Mouse (Mus musculus): ENCODE data around the gene Ddx28.

Ddx28 gene

DNA sequence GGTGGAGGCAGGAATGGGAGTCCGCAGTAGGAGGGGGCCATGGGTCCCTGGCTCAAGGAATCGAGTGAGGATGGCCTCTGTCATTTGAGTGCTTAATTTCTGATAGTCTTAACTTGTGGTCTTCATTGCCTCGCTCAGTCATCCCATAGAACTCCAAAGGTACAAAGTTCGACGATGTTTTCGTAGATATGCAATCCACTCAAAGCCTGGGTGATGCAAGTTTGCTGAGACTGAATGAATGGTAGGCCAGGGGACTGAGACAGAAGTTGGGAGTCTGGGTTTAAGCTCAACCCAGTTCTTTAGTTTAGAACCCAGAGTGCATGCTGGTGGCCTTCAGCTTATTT is at the start of gene Ddx28:
Ddx28 (minus strand) TSS at position 240 of the 344 bp plus-strand sequence.
- no peak for DNase-seq (ENCODE audit: low read depth, low spot score)

DNA sequence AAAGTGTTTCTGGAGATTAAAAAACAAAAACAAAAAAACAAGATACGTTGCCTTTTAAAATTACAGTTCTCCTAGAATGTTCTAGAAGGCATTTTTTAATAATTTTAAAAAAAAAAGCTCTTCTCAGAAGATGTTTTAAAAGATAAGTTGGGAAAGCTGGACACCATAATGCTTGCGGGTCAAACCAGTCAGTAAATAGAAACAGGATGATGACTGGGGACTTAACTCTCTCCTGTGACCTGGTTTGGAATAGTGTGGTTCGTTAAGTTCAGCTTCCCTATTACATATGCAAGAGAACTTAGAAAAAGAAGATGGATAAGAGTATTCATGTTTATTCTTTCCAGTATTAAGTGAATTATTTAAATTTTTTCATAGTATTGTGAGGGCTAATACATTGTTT is 48.8 kb upstream of the Ddx28 start:
- no peak for DNase-seq (ENCODE audit: low read depth, low spot score)

DNA sequence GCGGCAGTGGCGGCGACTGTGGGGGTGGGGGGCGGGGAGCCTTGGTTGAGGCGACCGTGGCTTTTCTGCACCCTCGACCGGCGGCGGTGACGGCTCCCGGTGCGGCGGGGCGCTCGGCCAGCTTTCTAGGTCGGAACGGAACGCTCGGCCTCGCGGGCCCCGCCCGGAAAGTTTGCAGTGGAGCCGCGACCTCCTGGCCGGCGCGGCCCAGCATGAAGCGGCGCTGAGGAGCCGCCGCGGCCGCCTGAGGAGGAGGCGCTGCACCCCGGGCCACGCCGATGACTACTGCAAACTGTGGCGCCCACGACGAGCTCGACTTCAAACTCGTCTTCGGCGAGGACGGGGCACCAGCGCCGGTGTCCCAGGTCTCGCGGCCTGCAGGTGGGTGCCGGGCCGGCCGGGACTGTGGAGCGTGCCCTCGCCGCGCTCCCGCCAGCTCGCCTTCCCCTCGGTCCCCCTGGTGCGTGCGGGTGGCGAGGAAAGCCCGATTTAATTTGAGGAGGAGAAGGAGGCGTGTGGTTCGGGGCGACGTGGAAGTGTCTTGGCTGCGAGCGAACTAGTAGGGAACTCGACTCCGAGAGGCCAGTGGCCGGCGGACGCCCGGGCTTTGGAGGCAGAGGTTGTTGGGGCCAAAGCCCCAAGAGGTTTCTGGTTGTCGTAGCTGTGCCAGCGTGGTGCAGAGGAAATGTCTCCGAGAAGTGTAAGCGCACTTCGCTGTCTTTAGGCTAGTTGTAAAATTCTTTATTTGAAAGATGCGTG is 48.1 kb upstream of the Ddx28 start:
- DNase-seq (ENCODE audit: low read depth, low spot score), result peak; percentile 71

DNA sequence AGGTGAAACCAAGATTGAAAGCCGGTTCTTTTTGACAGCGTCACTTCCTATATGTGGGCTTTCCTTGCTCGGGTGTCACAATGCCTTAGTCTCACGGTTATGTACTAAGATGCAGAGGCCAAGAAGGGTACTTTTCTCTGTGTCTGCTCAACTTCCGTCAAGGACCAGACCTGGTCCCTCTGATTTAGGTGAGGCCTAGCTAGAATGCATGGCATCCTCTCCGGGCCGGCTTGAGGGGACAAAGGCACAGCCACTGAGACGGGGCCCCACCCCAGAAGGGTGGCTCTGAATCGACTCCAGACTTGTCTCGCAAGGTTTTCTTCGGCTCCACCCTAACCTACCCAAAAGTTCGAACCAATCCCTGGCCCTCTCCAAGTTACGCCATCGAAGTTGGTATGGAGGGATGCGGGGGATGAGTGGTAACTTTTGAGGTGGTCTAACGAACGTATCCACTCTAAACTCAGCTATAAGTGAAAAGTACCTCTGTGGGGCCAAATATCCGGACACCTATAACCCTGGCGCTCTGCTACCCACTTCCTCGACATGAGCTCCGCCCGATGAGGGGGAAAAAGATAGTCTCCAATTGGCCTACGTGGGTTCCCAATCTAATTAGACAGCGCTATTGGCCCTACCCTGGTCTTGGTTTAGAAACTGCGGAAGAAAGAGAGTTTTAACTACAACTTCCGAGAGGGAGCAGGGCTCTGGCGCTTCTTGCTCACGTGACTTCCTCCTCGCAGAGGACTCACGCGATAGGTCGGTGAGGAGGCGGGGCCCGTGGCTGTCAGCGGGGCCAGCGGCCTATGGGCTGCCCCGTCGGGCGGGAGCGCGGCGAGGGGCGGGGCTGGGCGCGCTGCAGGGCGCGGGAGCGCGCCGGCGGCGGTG is 47.3 kb upstream of the Ddx28 start, which contains the start of gene Nfatc3:
Nfatc3 (plus strand) TSS at position 110 of the 882 bp plus-strand sequence.
- DNase-seq (ENCODE audit: low read depth, low spot score), result peak; percentile 97

DNA sequence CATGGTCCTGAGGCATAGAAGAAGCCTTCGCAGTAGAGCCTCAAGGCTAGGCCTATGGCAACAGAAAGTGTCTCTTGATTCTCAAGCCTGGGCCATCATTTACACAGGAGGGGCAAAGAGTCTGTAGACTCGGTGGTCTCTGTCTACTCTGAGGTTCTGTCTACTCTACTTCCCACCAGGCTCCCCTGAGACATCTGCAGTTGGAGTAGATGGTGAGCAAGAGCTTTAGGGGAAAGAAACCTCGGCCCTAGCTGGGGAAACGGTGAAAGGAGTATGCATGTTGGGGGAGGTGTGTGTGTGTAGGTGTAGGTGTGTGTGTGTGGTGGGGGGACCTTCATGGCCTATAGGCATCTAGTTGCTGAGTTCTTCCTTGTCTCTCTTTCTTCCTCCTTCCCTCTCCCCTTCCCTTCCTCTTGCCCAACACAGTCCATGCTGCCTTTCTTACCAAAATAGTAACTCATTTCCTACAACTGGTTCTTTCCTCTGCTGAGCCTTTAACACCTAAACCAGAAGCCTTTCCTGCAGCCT is 44.8 kb upstream of the Ddx28 start:
- no peak for DNase-seq (ENCODE audit: low read depth, low spot score)

DNA sequence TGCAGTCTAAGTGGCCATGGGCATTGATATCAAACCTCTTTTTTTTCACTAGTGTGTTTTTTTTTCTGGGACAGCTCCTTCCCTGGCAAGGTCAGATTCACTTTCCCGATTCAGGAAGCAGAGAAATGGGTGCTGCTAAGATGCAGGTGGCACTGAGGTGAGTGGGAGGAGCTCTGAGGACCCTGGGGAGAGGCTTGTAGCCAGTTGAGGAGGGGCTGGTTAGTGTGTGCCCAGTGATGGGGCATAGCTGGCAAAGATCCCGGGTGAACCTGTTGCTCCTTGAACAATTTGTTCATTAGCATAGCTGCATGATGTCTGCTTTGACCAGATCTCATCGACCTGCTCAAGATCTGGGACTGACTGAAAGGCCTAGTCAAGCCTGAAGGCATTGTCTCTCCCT is 43.4 kb upstream of the Ddx28 start:
- no peak for DNase-seq (ENCODE audit: low read depth, low spot score)

DNA sequence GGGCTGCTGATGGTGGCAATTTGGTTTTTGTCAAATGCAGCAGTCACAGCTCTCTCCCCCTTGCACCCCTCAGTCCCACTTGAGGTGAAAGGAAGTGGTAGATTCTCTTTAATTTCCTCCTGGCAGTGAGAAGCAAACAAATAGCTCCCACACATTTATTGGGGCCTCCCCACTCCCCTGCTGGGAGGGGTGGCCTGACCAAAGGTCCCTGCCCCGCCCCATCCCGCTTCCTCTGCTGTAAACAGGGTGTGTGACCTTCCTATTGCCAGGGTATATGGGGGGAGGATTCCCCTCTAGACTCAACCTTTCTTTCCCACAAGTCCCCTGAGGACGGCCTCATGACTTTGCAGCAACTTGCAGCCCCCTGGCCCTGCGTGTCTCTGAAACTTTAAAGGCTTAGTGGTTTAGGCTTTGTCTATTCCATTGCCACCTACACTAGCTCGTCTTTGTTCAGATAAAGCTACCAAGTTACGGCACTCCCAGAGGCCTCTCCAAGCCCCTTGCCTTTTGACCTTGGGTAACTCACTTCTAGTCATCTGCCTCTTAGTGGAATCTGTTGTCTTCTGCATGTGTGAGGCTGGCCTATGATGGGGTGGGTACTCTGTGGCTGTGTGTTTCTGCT is 42.6 kb upstream of the Ddx28 start:
- no peak for DNase-seq (ENCODE audit: low read depth, low spot score)

DNA sequence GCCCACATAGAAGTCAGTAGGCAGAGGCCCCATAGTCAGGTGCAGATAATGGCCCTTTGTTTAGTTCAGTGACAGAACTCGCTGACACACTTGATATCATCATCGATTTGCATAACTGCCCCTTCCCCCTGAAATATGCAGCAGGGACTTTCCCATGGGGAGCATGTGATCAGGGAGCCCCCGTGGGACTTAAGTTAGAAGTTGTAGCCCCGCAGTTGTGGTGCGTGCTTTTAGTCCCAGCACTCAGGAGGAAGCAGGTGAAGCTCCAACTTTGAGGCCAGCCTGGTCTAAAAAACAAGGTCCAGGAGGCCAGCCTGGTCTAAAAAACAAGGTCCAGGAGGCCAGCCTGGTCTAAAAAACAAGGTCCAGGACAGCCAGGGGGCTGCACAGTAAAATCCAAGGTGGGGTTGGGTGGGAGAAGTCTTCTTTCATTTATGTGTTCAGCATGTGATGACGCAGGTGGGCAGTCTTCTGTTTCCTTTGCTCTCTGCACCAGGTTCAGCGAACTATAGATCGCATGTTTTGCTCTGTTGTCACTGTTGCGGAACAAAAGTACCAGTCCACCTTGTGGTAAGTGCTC is 40.9 kb upstream of the Ddx28 start:
- no peak for DNase-seq (ENCODE audit: low read depth, low spot score)

DNA sequence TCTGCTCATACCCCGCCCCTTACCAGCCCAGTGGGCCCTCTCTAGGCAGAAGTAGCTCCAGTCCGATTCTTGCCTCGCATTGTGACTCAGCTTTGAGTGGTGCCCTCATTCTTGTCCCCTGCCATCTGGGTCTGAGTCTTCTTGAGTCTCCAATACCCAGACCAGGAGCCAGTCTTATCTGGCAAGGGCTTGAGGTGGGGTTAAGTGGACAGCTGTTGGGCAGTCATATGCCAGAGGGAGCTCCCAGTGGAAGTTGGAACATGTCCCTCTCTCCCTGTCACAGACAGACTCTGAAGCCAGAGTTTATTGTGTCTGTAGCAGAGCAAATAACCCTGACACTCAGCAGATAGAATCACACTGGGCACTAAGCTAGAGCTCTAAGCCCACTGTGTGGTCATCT is 39.4 kb upstream of the Ddx28 start:
- no peak for DNase-seq (ENCODE audit: low read depth, low spot score)

DNA sequence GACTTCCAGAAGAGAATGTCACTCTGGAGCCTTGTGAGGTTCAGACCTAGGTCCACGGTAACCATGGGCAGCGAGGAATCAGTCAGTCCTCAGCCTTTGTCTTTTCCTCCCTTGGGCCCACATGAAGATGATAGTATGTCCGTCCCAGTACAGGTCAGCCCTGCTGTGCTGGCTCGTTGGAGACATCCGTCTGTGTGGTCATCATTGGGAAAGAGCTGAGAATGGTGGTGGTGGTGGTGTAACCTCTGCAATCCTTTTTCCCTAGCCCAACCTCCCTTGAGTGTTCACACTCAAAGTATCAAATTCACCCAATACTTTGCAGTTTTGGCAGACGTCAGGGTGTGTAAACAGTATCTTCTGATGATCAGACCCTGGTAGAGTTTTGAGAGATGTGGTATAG is 38.2 kb upstream of the Ddx28 start:
- no peak for DNase-seq (ENCODE audit: low read depth, low spot score)

DNA sequence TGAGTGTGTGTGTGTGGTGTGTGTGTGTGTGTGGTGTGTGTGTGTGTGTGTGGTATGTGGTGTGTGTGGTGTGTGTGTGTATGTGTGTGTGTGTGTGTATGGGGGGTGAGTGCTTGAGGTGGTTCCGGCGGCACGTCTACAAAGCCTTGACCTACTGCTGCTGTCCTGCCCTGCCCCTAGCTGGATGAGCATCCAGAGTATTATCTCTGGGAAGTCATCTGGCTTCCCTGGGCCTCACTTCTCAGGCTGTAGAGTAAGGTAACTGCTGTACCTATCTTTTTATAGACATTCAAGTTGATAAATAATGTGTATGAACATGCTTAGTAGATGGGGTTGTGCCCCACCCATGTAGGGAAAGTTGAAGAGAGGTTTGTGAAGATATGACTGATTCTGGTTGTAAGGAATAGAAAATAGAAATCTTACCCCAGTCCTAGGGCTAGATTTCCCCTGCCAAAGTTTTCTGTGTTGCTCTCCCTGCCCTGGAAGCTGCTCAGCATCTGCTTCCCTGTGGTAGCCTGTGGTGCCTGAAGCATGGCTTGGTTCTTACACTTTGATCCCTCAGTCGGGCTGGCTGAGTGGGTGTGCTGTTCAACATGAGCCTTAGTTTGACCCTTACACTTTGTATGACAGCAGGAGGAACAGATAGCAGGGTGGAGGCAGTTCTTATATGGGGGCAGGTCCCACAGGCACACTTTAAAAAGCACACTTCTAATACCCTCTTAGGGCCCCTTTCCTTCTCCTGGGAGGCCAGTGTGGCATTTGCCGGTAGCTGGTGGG is 36.4 kb upstream of the Ddx28 start:
- DNase-seq (ENCODE audit: low read depth, low spot score), result no peak

DNA sequence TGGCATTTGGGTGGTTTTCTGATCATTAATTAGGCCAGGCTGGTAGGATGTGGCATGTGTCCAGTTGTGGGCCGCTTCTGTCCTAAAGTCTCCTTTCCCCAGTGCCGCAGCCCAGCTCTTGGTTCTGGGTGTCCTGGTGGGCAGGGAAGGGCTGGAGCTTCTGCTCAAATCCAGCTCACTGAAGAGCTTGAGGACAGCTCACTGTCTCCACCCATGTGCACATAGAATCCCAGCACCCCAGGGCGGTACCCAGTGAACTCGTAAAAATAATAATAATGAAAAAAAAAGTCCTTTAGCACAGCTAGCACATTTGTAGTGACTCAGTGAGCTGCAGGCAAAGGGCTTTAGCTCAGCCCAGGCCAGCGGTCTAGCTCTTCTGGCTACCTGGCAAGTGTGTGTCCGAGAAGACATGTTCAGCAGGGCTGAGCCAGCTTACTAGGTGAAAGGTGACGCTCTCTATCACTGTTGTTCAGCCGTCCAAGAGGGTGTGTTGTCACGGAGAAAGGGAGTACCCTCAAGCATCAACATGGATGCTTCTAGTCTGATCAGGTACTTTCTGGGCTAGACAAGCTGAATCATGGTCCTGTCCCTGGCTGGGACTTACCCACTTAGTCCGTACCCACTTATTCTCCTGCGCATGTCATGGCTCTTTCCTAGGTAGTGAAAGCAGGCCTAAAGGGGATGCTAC is 35.3 kb upstream of the Ddx28 start:
- DNase-seq (ENCODE audit: low read depth, low spot score), result no peak

DNA sequence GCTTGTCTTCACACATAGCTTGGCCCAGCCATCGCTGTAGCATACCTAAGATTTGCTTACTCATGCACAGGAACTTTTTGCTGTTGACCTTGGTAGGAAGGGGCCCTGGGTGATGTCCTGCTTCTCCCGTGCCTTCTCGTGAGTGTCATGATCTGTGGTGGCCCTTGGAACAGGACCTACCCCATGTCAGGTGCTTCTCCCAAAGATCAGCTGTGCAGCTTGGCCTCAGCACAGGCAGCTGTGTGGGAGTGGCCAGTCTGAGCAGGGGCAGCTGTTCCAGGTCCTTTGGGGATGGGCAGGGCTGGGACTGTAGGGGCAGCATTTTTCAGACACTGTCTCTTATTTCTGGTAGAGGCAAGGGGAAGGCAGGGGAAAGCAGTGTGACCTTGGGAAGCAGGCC is 32.5 kb upstream of the Ddx28 start:
- DNase-seq (ENCODE audit: low read depth, low spot score), result peak; percentile 27

DNA sequence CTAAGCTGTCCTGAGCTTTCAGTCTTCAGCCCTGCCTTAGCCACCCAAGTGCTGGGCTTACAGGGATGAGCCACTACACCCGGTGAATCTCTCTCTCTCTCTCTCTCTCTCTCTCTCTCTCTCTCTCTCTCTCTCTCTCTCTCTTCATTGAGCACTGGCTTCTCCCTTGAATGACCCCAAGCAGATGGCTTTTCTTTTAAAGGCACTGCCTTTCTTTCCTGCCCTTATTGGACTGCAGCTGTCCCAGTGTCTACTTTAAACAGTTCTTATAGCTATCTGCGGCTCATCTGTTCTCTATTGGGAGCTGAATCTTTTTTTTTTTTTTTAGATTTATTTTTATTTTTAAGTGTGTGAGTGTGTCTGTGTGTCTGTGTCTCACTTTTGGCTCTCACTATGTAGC is 31.4 kb upstream of the Ddx28 start:
- DNase-seq (ENCODE audit: low read depth, low spot score), result no peak

DNA sequence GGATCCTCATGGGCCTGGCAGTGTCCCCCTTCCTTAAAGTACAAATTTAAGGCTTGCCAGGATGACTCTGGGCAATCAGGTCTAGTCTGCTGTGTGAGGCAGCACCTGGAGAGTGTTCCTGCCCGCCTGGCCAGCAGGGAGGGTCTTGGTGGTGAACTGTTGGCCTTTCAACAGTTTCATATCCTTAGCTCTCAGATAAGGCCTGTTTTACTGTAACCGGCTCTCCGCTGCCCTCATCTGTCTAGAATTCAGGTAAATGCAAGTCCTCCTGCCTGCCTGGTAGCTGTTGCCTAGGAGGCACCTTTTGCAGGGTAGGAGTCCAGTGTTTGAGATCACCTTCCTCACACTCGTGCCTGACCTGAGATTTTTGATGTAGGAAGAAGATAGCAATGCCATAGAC is 28.5 kb upstream of the Ddx28 start:
- DNase-seq (ENCODE audit: low read depth, low spot score), result no peak

DNA sequence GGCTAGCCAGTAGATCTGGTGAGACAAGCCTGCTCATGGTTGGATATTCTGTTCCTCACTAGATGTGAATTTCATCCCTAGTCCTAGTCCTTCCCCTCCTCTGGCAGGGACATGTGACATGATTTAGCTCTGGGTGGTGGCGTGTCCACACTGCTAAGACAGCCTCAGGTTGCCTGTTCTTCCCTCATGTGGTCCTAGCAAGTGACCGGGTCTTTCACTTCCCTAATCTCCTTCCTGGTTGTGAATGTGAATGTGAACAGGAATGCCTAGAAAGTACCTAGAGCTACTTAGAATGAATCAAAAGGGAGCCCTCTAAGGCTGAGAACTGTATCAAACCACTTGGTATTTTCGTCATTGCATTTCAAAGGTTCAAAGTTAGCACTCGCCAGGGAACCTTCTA is 27.9 kb upstream of the Ddx28 start:
- DNase-seq (ENCODE audit: low read depth, low spot score), result no peak

DNA sequence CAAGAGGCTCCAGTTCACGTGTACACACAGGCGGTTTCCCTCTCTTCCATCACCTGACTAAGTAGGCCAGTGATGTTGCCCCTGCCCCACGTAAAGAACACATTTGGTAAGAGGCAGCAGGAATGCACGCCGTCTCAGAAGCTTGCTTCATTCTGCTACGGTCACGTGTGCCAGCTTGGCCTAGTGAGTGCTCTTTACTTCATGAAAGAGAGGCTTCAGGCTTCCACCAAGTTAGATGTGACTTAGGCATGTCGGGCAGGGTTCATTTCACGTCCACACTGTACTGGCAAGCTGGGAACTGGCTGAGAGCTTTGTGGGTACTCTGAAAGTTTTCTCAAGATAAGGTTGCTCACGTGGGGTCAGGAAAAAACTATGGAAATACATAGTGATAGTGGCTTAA is 27.0 kb upstream of the Ddx28 start:
- no peak for DNase-seq (ENCODE audit: low read depth, low spot score)

DNA sequence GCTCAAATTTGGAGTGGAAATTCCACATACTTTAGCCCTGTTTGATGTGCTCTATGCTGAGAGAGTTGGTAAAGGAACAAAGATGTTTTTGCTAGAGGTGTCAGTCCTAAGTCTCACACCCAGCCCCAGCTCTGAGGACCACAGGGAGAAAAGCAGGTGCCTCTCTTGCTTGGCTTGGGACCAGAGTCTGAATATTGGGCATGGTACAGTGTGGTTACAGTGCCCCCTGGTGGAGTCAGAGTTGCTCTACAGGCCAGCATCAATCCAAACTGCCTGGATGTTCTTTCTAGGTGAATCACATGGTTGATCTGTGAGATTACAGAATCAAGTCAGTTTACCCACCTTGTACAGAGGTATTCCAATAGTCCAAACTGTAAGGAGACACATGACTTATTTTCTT is 10.8 kb upstream of the Ddx28 start:
- DNase-seq (ENCODE audit: low read depth, low spot score), result peak; percentile 79

DNA sequence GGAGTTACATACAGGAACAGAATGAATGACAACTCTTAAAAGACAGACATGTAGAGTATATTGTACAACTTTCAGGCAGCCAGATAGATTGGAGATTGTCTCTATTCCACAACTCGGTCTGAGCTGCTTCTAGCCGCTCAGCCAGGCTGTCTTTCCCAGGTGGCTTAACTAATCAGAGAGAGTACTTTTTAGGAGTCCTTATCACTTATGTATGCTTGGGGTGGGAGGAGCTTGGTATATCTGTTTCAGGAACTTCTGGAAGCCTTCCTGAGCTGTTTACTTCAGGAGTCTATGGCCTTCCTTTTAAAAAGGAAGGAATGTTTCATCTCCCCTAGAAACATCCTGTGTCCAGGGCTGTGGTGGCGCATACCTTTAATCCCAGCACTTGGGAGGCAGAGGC is 6.4 kb upstream of the Ddx28 start:
- DNase-seq (ENCODE audit: low read depth, low spot score), result no peak

DNA sequence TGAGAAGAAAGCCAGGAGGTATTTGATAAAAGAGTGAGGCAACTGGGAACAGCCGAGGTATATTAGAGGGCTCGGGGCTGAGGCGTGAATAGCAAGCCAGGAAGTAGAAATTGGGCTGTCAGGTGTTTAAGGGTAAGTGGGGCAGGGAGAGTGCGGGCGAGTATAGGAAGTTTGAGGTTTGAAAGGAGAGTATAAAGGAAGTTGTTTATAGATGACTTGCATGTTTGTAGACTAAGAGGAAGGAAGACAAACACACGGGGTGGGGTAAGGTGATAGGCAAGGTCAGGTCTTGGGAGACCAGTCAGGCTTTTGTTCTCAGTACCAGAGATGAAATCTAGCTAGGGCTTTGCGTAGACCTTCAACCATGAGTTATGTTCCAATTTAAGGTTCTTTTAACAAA is 5.4 kb upstream of the Ddx28 start:
- DNase-seq (ENCODE audit: low read depth, low spot score), result no peak

DNA sequence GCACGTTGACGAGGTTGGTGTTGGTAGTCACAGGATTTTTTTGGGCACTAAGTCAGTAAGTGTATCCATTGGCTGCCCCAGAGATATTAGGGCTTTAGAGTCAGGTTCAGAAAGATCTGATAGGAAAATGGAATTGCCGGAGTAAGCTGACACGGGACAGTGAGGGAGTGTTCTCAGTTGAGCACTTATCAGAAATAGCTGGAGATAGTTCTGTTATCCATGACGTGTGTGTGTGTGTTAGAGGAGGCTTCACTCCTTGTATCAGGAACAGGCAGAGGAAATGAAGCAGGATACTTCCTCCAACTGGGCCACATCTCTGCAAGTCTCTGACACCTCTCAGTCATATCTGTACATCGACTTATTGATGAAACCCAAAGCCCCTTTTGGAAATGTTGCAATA is 4.6 kb upstream of the Ddx28 start:
- DNase-seq (ENCODE audit: low read depth, low spot score), result no peak

Data from mesoderm, embryonic 11.5 days (tissue).